Mouse (Mus musculus) erythroblast, embryonic 14.5 days (primary cell): ENCODE data around the gene 4930562C15Rik.

ENCODE experiments used
- GATA1 ChIP-seq: IDR thresholded peaks from 2 replicates; pipeline ENCODE4 v1.6.1; 2012; ENCODE audit warnings: low read length, inconsistent platforms, mixed read lengths
- TAL1 ChIP-seq: IDR thresholded peaks from 3 replicates; pipeline ENCODE4 v1.6.1; 2012; ENCODE audit warnings: low read length, inconsistent platforms, mixed read lengths

DNA sequence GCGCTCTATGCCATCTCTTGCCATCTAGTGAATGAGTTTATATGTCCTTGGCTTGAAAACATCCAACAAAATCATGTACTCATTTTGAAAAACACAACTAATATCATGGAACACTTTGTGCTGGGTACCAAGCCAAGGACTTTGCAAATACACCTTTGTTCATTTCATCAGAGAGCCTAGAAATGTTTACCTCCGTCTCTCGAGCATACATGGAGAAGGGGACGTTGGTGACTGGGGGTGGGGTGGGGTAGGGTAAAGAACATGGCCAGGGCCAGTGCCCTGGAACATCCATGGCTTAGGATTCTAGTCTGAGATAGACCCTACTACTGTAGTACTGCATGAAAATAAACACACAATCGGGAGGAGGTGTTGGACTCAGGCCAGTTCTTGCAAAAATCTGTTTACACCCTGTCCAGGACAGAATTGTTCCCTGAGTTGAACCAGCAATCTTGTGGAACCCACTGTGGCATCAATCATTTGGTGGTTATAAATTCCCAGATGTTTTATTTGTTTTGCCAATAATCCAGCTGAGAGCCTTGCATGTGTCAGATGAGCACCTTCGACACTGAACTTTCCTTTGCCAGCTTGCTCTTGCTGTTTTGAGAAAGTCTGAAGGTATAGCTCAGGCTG, 5.8 kb upstream of the 4930562C15Rik start:
- TF ChIP-seq TAL1 (no peak), GATA1 (no peak)
